Mouse (Mus musculus) forebrain, embryonic 14.5 days (tissue): ENCODE measurements around the gene Nr4a3. TPM values are rescaled to one million over a fixed set of nuclear protein-coding genes. Genes with fewer than 3 reads are reported as not detected.

Source experiments
- ATAC-seq: fragments of 200-750 bp; cut with Nextera tagmentation; 2 replicates; pipeline ENCODE4 v1.8.0; 2017; ENCODE audit warnings: mild to moderate bottlenecking, moderate library complexity
- DNase-seq: peaks from one replicate; pipeline ENCODE4 v3.0.0-alpha.2; 2015; ENCODE audit warnings: low spot score
- H3K27ac ChIP-seq: fragments of 300-500 bp; sonication (generic); 2 replicates; pipeline ENCODE4 v1.5.1; 2014; ENCODE audit warnings: low read depth, mild to moderate bottlenecking, control low read depth, low read length, moderate library complexity
- H3K27me3 ChIP-seq: fragments of 300-500 bp; sonication (generic); replicated peaks from 2 replicates; pipeline ENCODE4 v1.6.1; 2014; ENCODE audit warnings: low read length, control low read depth, mixed read lengths; ENCODE audit not compliant: control insufficient read depth, insufficient read depth
- H3K36me3 ChIP-seq: fragments of 300-500 bp; sonication (generic); 2 replicates; pipeline ENCODE4 v1.6.1; 2014; ENCODE audit warnings: low read length, control low read depth; ENCODE audit not compliant: control insufficient read depth, insufficient read depth
- H3K4me1 ChIP-seq: fragments of 300-500 bp; sonication (generic); 2 replicates; pipeline ENCODE4 v1.6.1; 2014; ENCODE audit warnings: antibody characterized with exemption, low read length, control low read depth; ENCODE audit not compliant: control insufficient read depth, insufficient read depth
- H3K4me2 ChIP-seq: fragments of 300-500 bp; sonication (generic); 2 replicates; pipeline ENCODE4 v1.6.1; 2014; ENCODE audit warnings: mild to moderate bottlenecking, control low read depth, low read length
- H3K4me3 ChIP-seq: fragments of 300-500 bp; sonication (generic); 2 replicates; pipeline ENCODE4 v1.5.1; 2014; ENCODE audit warnings: low read depth, low read length, control low read depth
- H3K9ac ChIP-seq: fragments of 300-500 bp; sonication (generic); 2 replicates; pipeline ENCODE4 v1.6.1; 2014; ENCODE audit warnings: mild to moderate bottlenecking, low read length, control low read depth, moderate library complexity
- H3K9me3 ChIP-seq: fragments of 300-500 bp; sonication (generic); replicated peaks from 2 replicates; pipeline ENCODE4 v1.6.1; 2016; ENCODE audit warnings: low read length, control low read depth, mixed read lengths; ENCODE audit not compliant: control insufficient read depth
- WGBS: fragments of 180-500 bp; shearing (Covaris S2); extraction: QIAGEN DNeasy Blood & Tissue Kit; methylation state at CpG from one replicate; pipeline ENCODE4 v1.1.7; 2014; 5-methylcytosine and 5-hydroxymethylcytosine counted together
- polyA plus RNA-seq: library from polyadenylated mRNA; unstranded; fragments of >200 nt; fragmentation: Nextera tagmentation; extraction: Ambion mirVana; gene quantifications from 2 replicates; pipeline ENCODE4 v1.2.1, GENCODE M21; 2014

The Nr4a3 gene
- polyA plus RNA-seq, result 3.7 and 5.4 TPM in 2 replicates

DNA sequence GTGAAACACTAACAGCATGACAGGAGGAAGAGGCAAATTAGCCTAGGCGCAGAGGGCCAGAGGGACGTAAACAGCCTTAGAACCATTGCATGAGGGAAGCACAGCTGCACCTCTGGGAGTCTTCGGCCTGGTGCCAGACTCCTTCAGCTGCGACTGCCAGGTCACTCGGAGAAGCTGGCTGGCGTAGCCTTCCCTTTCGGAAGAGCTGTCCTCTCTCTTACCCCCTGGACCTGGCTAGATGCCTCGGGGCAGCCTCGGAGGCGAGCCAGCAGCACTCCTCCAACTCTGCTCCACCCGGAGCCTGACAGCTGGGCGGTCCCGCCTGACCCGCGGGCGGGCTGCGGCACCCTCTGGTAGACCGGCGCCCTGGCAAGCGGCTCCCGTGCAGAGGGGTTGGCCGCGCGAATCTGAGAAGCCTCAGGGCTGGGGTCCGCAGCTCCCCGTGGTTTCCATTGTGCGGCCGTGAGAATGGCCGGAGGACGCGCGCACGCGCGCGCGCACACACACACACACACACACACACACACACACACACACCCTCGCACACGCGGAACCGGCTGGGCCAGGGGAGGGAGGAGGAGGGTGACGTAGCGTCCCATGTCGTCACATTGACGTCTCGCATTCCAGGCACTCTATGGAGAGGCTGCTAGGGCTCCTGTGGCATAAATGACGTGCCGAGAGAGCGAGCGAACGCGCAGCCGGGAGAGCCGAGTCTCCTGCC lies at the start of gene Nr4a3:
Nr4a3 (plus strand) TSS at position 663 of the 721 bp plus-strand sequence.
- Histone ChIP-seq H3K9ac (peak within 1 kb of the TSS; percentile 72), H3K36me3 (no peaks in the 10 kb centered on the region), H3K4me1 (peaks cover 26% of the 10 kb centered on the region), H3K4me2 (peak within 1 kb of the TSS; percentile 99), H3K9me3 (no peaks in the 10 kb centered on the region), H3K27ac (peak within 1 kb of the TSS; percentile 88), H3K4me3 (peak within 1 kb of the TSS; percentile 68), H3K27me3 (peaks cover 19% of the 10 kb centered on the region)
- ATAC-seq (peak; percentile 78), DNase-seq (peak; percentile 97)
- 0% methylated on average over 44 of the region's 54 CpGs for WGBS

DNA sequence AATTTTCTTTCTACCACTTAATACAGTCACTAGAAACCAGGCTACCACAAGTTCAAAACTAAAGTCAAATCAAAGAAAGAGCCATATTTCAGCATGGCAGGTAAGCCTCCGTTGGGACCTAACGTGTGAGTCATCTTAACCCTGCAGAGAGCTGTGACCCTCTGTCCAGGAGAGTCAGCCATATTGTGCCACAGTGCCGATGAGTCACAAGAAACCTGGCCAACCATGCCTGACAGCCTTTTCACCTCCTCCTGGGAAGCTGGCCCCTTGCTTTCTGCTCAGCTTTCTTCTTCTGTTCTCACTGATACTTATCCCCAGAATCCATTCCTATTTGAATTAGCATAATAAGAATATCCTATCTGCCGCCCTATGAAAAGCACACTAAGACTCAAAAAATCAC lies 42.0 kb upstream of the Nr4a3 start:
- DNase-seq, result no peak

DNA sequence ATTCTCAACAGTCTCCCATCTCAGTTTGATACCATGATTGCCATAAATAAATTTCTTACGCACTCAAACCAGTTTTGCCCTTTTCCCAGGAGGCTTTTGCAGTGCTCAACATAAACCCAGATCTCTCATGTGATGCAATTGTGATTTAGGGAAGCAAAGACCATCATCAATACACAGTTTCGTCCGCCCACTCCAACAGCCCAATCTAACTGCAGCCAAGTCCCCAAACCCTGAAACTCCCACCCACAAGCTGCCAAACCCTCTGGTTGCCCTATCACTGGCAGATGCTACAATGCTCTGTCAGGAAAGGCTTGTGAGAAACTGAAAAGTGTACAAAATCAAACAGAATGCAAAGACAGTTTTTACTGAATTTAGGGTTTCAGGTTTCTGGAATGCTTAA lies 41.5 kb upstream of the Nr4a3 start:
- Histone ChIP-seq H3K4me2 (no peak overlapping the region), H3K4me1 (no peaks in the 10 kb centered on the region), H3K36me3 (no peaks in the 10 kb centered on the region), H3K9me3 (no peaks in the 10 kb centered on the region), H3K27ac (no peak overlapping the region), H3K9ac (no peak overlapping the region), H3K27me3 (no peaks in the 10 kb centered on the region), H3K4me3 (no peak overlapping the region)
- DNase-seq, result no peak
- WGBS, result 94% methylated on average over 3 of the region's 3 CpGs
- no peak for ATAC-seq

More for the DNA sequence above, 42.0 kb upstream of the Nr4a3 start:
- H3K27me3 ChIP-seq, result no peaks in the 10 kb centered on the region
- no peaks in the 10 kb centered on the region for H3K36me3 ChIP-seq
- no peak overlapping the region for H3K4me3 ChIP-seq
- no peaks in the 10 kb centered on the region for H3K4me1 ChIP-seq
- WGBS, result 89% methylated on average over 4 of the region's 4 CpGs
- no peak overlapping the region for H3K27ac ChIP-seq
- ATAC-seq, result no peak
- H3K4me2 ChIP-seq, result no peak overlapping the region
- H3K9me3 ChIP-seq, result no peaks in the 10 kb centered on the region
- no peak overlapping the region for H3K9ac ChIP-seq

GRCm38 (mm10) chr4:48006355-48006754 lies 38.6 kb upstream of the Nr4a3 start:
- H3K27me3 ChIP-seq, result no peaks in the 10 kb centered on the region

DNA sequence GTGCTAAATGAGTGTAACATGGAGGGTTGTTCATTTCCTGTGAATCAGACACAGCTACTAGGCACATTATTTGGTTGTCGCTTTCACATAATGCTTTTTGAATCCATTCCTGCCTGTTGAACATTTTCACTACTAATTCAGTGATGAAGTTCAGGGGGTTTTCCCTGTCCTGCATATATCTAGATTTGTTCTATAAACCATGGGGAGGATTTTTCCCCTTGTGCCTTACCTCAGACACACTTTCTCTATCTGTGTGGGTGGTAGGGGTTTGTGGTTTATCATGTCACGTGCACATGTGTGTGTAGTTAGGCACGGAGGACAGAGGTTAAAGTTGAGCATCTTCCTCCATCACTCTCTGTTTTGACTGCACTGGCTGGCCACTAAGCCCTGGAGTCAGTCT lies 32.7 kb upstream of the Nr4a3 start:
- H3K27ac ChIP-seq, result no peak overlapping the region
- WGBS, result 91% methylated on average over 3 of the region's 3 CpGs
- no peaks in the 10 kb centered on the region for H3K36me3 ChIP-seq
- H3K4me2 ChIP-seq, result no peak overlapping the region
- H3K27me3 ChIP-seq, result no peaks in the 10 kb centered on the region
- H3K4me3 ChIP-seq, result no peak overlapping the region
- no peaks in the 10 kb centered on the region for H3K9me3 ChIP-seq
- H3K9ac ChIP-seq, result no peak overlapping the region
- no peaks in the 10 kb centered on the region for H3K4me1 ChIP-seq
- no peak for DNase-seq
- ATAC-seq, result no peak

More at GRCm38 (mm10) chr4:48006355-48006754, 38.6 kb upstream of the Nr4a3 start:
- no peak overlapping the region for H3K9ac ChIP-seq
- 96% methylated on average over 3 of the region's 3 CpGs for WGBS
- H3K27ac ChIP-seq, result no peak overlapping the region
- no peak overlapping the region for H3K4me3 ChIP-seq
- DNase-seq (no peak), ATAC-seq (no peak)
- no peaks in the 10 kb centered on the region for H3K4me1 ChIP-seq
- H3K36me3 ChIP-seq, result no peaks in the 10 kb centered on the region
- no peaks in the 10 kb centered on the region for H3K9me3 ChIP-seq
- H3K4me2 ChIP-seq, result no peak overlapping the region

- no peak for ATAC-seq
Measured at GRCm38 (mm10) chr4:48022966-48023365, 22.0 kb upstream of the Nr4a3 start.

GRCm38 (mm10) chr4:48029652-48030051 lies 15.3 kb upstream of the Nr4a3 start:
- Histone ChIP-seq H3K9ac (no peak overlapping the region), H3K9me3 (no peaks in the 10 kb centered on the region), H3K4me2 (no peak overlapping the region), H3K4me1 (no peaks in the 10 kb centered on the region), H3K36me3 (peaks cover 3% of the 10 kb centered on the region; the same call in 1 of the 2 replicates), H3K27ac (no peak overlapping the region), H3K27me3 (no peaks in the 10 kb centered on the region), H3K4me3 (no peak overlapping the region)
- DNase-seq (no peak), ATAC-seq (no peak)
- 58% methylated on average over 24 of the region's 24 CpGs for whole genome bisulfite sequencing

More at GRCm38 (mm10) chr4:48022966-48023365, 22.0 kb upstream of the Nr4a3 start:
- H3K4me3 ChIP-seq, result no peak overlapping the region
- DNase-seq, result no peak
- no peak overlapping the region for H3K9ac ChIP-seq
- WGBS, result 79% methylated on average over 3 of the region's 3 CpGs
- no peaks in the 10 kb centered on the region for H3K9me3 ChIP-seq
- no peak overlapping the region for H3K27ac ChIP-seq
- H3K36me3 ChIP-seq, result peaks cover 3% of the 10 kb centered on the region; the same call in 1 of the 2 replicates
- H3K4me2 ChIP-seq, result no peak overlapping the region
- H3K27me3 ChIP-seq, result no peaks in the 10 kb centered on the region
- no peaks in the 10 kb centered on the region for H3K4me1 ChIP-seq

- Histone ChIP-seq H3K27ac (no peak overlapping the region), H3K4me2 (no peak overlapping the region), H3K4me3 (no peak overlapping the region), H3K27me3 (no peaks in the 10 kb centered on the region), H3K4me1 (no peaks in the 10 kb centered on the region), H3K9ac (no peak overlapping the region), H3K36me3 (no peaks in the 10 kb centered on the region), H3K9me3 (no peaks in the 10 kb centered on the region)
- DNase-seq, result no peak
- WGBS, result 87% methylated on average over 9 of the region's 9 CpGs
- ATAC-seq, result no peak
Measured at GRCm38 (mm10) chr4:48034287-48034686, 10.7 kb upstream of the Nr4a3 start.

DNA sequence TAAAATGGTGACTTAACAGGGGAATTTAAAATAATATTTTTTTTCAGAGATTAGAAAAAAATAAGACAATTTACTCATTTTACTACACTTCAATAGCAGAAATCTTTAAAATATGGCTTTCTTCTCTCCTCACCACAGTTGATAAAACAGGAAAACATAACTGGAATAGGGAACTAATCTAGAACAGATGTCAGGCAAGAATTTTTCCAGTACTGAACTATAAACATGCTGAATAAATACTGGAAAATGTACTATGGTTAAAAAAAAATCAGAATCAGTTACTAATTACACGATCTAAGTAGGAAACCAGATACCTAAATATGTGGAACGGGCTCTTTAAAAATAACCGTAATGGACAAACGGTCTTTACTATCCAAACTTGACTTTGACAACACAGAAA lies 7.3 kb upstream of the Nr4a3 start:
- no peak overlapping the region for H3K9ac ChIP-seq
- H3K27ac ChIP-seq, result no peak overlapping the region
- no peaks in the 10 kb centered on the region for H3K9me3 ChIP-seq
- H3K4me1 ChIP-seq, result 0 out of 2 replicates have a peak, but pooled peaks cover 3% of the 10 kb centered on the region
- H3K36me3 ChIP-seq, result no peaks in the 10 kb centered on the region
- WGBS, result 95% methylated on average over 4 of the region's 4 CpGs
- no peak for ATAC-seq
- DNase-seq, result no peak
- no peaks in the 10 kb centered on the region for H3K27me3 ChIP-seq
- no peak overlapping the region for H3K4me2 ChIP-seq
- H3K4me3 ChIP-seq, result no peak overlapping the region
